Mouse (Mus musculus) neural tube, embryonic 10.5 days (tissue): ENCODE data around the gene Gm14569.

Source experiments
- DNase-seq: peaks from one replicate; pipeline ENCODE4 v3.0.0-alpha.2; 2017; ENCODE audit warnings: low spot score; ENCODE audit errors: extremely low spot score

Gene Gm14569

DNA sequence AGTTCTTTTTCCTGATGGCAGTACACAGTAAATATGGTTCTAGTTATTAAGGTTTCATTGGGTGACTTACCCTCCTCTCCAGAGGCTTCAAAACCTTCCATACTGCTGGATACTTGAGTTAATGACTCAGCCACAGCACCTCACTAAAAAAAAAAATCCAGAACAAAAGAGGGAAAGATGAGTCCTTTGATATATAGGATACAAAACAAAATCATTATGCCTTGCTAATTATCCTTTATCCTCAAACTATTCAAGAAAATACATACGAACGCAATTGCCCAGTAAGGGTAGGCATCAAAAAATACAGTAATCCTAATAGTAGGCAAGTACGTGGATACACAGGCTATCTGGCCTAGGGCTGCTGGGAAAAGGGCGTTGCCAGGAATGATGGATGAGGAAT, at the start of gene Gm14569:
Gene Gm14569 (minus strand): TSS at position 101 of the 400 bp plus-strand sequence.
- DNase-seq = no peak

DNA sequence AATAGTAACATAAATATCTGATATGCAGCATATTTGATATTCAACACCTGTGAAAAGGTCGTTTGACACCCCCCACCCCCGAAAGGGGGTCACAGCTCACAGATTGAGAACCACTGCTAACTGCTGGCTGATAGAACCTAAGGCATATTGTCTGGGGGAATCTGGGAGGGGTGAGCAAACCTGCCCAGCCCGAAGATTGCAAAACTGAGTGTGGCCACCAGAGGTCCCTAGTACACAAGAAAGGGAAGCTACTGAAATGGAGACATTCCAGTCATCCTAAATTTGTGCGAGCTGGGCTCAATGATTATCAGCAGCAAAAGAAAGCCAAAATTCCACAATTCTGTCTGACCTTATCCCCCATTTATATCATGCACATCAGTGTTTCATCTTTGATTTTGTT, 42.9 kb upstream of the Gm14569 start:
- peak; percentile 65 for DNase-seq

DNA sequence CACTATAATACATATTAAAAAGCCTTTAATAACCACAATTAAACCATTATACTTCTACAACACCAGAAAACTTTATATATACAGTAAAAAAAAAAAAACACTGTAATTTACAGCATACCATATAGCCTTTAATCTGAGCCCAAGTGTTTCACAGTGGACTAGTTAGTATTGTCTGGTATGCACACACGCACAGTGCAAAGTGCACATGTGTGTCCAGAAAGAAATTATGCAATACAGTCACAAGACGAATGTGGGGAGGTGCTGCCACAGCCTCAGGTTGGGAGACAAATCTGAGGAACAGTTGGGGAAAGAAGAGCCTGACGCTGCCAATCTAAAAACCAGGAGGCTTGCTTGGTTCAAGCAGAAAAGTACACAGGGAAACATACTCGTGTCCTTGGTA, 42.1 kb upstream of the Gm14569 start:
- no peak for DNase-seq

DNA sequence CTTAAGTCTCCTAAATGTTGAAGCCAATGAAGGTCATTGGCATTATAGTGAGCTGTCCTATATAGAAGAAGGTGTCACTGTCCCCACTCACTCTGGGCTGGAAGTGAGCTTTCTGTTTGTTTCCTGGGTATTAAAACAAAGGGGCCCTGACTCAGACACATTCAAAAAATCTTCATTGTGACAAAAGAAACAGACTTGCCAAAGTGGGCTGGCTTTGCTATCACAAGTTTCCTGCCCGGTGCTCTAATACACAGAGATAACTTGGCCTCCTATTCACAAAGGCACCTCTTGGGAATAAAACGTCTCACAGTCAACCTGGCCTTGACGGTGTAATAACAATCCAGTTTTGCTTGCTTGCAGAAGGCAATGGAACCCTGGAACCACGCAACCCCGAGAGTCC, 38.6 kb upstream of the Gm14569 start:
- no peak for DNase-seq

DNA sequence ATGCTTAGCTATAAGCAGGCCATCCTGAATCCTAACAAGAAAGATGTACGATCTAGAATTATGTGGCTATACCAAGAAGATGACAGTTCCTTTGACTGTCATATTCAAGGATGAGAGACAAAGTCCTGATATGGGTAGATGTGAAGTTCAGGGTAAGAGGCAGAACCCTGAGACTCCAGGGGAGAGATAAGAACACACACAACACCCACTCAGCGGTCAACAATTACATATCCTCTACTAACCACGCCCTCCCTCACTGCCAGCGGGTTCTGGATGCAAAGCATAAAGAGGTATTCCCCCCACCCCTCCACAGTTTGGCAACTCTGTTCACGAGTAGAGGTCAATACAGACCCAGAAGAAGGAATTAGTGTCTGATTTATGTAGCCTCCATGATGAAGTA, 32.1 kb upstream of the Gm14569 start:
- DNase-seq = no peak

GRCm38 (mm10) chrX:36513726-36514125, 22.1 kb upstream of the Gm14569 start:
- DNase-seq = no peak

- DNase-seq = no peak
Measured at GRCm38 (mm10) chrX:36513231-36513630, 21.6 kb upstream of the Gm14569 start.

- no peak for DNase-seq
Measured at GRCm38 (mm10) chrX:36506863-36507262, 15.2 kb upstream of the Gm14569 start.

DNA sequence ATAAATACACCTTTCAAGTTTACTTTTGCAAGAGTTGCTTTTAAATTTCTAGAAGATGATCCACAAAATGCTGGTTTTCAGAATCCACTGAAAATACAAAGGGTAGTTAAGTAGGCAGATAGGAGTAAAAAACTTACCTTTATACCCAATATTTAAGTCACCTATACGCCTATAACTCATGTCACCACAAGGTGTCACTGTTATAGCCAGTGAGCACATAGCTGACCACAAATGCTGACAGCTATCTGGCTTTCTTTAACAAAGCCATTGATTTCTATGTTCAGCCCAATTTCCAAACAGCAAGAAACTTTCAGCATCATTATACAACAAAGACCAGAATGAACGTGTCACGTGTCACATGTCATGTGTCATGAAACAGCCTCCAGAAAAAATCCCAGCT, 2.1 kb downstream of the Gm14569 start:
- no peak for DNase-seq

DNA sequence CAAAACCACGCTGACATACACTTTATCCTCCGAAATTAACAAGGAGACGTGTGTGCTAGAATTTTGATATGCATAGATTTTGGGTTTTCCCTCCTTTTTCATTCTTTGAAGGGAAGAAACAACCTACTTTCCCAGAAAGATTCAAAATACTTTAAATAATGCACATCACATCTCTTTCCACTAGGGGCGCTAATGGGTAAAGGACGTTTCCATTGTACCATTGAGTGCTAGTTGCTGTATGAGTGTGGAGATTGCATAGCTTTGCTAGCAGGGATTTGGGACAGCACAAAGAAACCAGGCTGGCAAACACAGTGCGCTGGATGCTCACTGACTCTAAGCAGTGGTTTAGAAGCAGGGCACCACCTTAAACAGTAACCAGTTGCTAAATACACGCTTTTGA, 3.6 kb downstream of the Gm14569 start:
- DNase-seq = no peak

DNA sequence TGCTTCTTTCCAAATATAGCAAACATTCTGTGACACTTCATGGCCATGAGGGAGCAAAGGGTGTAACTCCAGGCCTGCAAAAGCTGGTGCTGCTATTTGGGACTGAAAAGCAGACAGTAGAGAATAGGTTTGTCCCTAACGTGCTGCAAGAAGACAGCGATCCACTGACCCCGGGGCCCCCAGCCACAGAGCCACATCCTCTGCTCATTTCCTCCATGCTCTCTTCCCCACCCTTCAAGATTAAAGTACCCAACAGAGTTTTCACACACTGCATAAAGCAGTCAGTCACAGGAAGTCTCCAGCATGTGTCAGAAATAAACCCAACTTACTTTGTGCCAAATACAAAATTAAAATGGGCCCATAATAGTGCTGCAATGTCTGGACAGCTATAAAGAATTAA, 16.8 kb downstream of the Gm14569 start:
- DNase-seq = no peak

DNA sequence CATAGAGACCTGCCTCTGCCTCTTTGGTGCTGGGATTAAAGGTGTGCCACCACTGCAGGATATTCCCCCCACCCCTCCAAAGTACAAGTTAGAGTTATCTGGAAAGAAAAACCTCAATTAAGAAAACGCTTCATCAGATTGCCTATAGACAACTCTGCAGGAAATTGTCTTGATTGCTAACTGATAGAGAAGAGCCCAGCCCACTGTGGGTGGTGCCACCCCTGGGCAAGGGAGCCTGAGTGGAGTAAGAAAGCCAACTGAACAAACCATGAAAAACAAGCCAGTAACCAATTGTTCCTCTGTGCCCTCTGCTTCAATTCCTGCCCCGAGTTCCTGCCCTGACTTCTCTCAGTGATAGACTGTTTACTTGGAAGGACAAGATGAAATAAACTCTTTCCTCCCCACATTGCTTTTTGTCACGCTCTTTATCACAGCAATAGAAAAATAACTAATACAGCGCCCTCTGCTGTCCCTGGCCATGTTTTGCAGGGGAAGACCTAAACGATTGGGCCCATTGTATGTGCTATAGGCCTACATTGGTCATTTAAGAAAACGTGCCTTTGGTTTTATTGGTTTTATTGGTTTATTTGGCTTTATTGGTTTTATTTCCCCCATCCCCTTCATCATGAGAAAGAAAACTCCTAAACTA, 17.4 kb downstream of the Gm14569 start:
- DNase-seq = no peak

- DNase-seq = peak; percentile 18
Measured at GRCm38 (mm10) chrX:36456031-36456430, 35.6 kb downstream of the Gm14569 start.

GRCm38 (mm10) chrX:36437932-36438331, 53.7 kb downstream of the Gm14569 start:
- no peak for DNase-seq

- DNase-seq = no peak
Measured at GRCm38 (mm10) chrX:36434993-36435392, 56.6 kb downstream of the Gm14569 start.

DNA sequence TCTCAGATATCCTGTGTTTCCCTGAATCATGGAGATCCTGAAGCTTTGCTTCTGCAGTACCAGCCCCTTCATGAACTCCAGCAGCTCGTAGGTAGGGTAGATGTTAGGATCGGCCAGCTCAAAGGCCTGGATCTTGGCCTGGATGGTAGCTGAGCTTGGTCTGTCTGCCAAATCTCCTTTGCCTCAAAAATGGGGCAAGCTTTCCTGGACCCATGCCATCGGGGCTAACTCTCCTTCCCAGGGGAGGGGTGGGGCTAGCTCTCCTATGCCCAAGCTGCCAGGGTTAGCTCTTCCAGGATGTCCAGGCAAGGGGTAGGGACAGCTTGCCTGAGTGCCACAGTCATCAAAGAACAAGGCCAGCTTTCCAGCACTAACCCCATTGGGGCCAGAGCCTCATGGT, 72.5 kb downstream of the Gm14569 start:
- DNase-seq = no peak

GRCm38 (mm10) chrX:36402316-36402715, 89.3 kb downstream of the Gm14569 start:
- DNase-seq = no peak

DNA sequence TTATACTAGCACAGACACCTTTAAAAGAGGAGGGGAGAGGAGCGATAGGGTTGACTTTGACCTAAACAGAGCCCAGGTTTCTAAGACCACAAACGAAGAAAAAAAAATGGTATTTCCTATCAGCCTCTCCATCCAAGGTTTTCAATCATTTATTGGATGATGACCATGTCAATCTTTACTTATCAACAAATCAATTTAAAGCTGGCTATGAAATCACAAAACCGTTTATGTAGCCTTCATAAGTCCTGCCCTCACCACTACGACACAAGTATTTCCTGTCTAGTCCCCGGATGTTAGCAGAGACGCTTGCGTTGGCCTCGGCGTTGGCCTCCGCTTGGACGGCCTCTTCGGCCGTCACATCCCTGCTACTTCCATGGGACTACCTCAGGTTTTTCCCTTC, 90.7 kb downstream of the Gm14569 start, which contains the start of gene Gm6268:
Gene Gm6268 (plus strand): TSS at position 301 of the 400 bp plus-strand sequence.
- no peak for DNase-seq

DNA sequence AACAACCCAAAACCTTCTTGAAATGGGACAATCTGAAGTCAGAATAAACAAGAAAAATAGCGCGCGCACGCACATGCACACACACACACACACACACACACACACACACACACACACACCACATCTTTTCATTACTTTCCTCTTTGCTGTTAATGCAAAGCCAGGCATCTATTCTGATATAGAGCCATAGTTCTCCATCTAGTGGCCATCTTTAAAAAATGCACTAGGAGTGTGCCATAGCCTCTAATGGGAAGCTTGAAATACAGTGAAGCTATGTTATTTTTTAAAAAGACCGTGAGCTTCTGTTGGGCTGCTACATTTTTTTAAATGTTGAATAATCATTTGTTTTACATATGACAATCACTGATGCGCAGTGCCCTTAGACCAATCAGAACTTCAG, 98.4 kb downstream of the Gm14569 start:
- DNase-seq = no peak

DNA sequence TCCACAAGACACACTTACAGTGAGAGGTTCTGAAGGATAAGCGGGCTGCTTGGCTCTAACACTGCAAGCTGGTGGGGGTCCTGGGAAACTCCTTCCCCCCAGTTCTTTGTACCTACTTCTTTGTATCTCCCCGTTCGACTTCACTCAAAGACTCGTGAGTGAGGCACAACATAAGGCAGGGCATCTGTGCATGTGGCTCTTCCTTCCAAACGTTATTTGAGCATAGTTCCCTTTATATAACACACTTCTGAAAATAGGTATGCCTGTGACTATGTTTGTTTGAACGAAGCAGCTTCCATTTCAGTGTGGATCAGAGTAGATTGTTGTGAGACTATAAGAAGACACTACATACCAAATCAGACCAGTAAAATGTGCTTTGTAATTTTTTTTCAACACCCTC, 99.0 kb downstream of the Gm14569 start:
- DNase-seq = no peak

DNA sequence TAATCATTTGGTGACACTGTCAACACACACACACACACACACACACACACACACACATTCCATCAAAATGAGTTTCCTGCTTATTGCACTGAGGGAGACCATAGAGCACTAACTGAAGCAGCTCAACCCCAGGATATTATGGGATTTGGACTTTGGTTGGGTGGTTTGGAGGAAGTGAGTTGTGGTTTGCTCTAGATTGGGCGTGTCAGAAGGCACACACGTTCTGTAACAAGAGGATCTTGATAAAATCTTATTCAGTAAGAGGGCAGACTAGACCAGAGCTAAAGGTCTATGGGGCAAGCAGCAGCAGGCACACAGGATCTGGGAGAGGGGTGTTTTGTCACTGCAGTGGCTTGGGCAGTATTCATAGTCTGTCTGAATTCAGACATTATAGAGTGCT, 101.1 kb downstream of the Gm14569 start:
- no peak for DNase-seq

DNA sequence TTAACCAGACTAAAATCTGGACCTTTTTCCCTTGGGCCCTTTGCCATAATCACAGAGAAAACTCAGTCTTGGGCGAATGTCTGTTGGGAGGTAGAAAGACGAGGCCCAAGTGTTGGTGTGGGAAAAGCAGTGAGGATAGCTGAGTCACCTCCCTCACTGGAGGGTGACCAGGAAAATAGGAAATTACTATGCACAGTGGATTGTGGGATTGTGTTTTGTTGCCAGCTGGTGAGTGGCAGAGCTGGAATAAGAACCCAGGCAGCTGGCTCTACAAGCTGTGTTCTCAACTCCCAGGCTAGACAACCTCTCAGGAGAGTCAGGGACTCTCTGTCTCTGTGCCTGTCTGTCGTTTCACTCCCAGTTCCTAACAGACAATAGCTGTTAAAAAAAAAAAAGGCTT, 101.7 kb downstream of the Gm14569 start:
- DNase-seq = no peak

DNA sequence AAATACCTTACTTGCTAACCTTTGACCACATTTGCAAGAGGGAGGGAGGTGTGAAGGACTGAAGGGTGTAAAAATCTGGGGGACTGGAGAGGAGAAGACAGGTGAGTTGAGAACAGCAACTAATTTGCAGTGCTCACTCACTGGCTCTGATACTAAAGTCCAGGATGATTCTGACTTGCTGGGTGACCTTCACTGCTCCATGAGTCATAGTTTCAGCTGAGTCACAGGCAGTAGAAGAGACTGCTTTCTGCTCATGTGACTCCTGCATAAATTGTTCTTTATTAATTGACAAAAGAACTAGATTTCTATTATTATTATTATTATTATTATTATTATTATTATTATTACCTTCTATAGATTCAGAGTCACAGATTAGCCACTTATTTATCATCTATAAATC, 106.3 kb downstream of the Gm14569 start:
- no peak for DNase-seq
